Mouse (Mus musculus) liver, embryonic 14.5 days (tissue): Measurements from ENCODE around the gene Chac1. TPM values are rescaled to one million over a fixed set of nuclear protein-coding genes. Genes with fewer than 3 reads are reported as not detected.

Experiments
- ATAC-seq: fragments of 200-750 bp; cut with Nextera tagmentation; 2 replicates; pipeline ENCODE4 v1.8.0; 2017; ENCODE audit warnings: moderate number of reproducible peaks, mild to moderate bottlenecking, moderate library complexity; ENCODE audit not compliant: insufficient read depth
- DNase-seq, 3 experiments: peaks; one replicate each; pipeline ENCODE4 v3.0.0-alpha.2; 2012 to 2013; ENCODE audit warnings: low read depth in 3 of 3, low spot score in 3 of 3
- H3K27ac ChIP-seq: fragments of 300-500 bp; sonication (generic); 2 replicates; pipeline ENCODE4 v1.5.1; 2014; ENCODE audit warnings: moderate library complexity, mild to moderate bottlenecking, control low read depth, inconsistent platforms
- H3K27me3 ChIP-seq: fragments of 300-500 bp; sonication (generic); 2 replicates; pipeline ENCODE4 v1.6.1; 2014; ENCODE audit warnings: mild to moderate bottlenecking, low read length, moderate library complexity; ENCODE audit not compliant: control insufficient read depth, insufficient read depth
- H3K36me3 ChIP-seq: fragments of 300-500 bp; sonication (generic); replicated peaks from 2 replicates; pipeline ENCODE4 v1.6.1; 2014; ENCODE audit warnings: low read depth; ENCODE audit not compliant: control insufficient read depth, insufficient read depth
- H3K4me1 ChIP-seq, 2 experiments: fragments of 200-500 bp in 1 of 2; fragments of 300-500 bp in 1 of 2; sonication (generic) in 1 of 2; replicated peaks; 2 replicates each; pipeline ENCODE4 v1.6.1; 2012 to 2014; ENCODE audit warnings: antibody characterized with exemption in 1 of 2, inconsistent platforms in 1 of 2, low read length in 1 of 2; ENCODE audit not compliant: control insufficient read depth in 2 of 2, insufficient read depth in 2 of 2
- H3K4me2 ChIP-seq: fragments of 300-500 bp; sonication (generic); 2 replicates; pipeline ENCODE4 v1.6.1; 2014; ENCODE audit warnings: low read depth, mild to moderate bottlenecking, control low read depth, moderate library complexity
- H3K4me3 ChIP-seq, 2 experiments: fragments of 200-500 bp in 1 of 2; fragments of 300-500 bp in 1 of 2; sonication (generic) in 1 of 2; 2 replicates each; pipeline ENCODE4 v1.5.1; 2012 to 2014; ENCODE audit warnings: low read depth in 2 of 2, low read length in 2 of 2, mild to moderate bottlenecking in 2 of 2, control low read depth in 1 of 2, inconsistent platforms in 1 of 2, moderate library complexity in 1 of 2; ENCODE audit not compliant: insufficient read depth in 1 of 2
- H3K9ac ChIP-seq: fragments of 300-500 bp; sonication (generic); replicated peaks from 2 replicates; pipeline ENCODE4 v1.6.1; 2014; ENCODE audit warnings: mild to moderate bottlenecking, control low read depth, moderate library complexity
- H3K9me3 ChIP-seq: fragments of 300-500 bp; sonication (generic); 2 replicates; pipeline ENCODE4 v1.6.1; 2016; ENCODE audit warnings: low read length, mixed read lengths; ENCODE audit not compliant: control insufficient read depth
- CTCF ChIP-seq: IDR thresholded peaks from 2 replicates; pipeline ENCODE4 v1.5.1; 2016; ENCODE audit warnings: antibody characterized with exemption, low read depth, control low read depth
- EP300 ChIP-seq: IDR thresholded peaks from 2 replicates; pipeline ENCODE4 v1.6.1; 2016; ENCODE audit warnings: antibody characterized with exemption, low read depth
- whole genome bisulfite sequencing: fragments of 180-500 bp; shearing (Covaris S2); extraction: QIAGEN DNeasy Blood & Tissue Kit; methylation state at CpG from one replicate; pipeline ENCODE4 v1.1.7; 2014; ENCODE audit not compliant: insufficient replicate concordance; 5-methylcytosine and 5-hydroxymethylcytosine counted together
- polyA plus RNA-seq, 2 experiments: library from polyadenylated mRNA; depleted of rRNA in 1 of 2; stranded (reverse) in 1 of 2; unstranded in 1 of 2; fragments of >200 nt; fragmentation: Nextera tagmentation in 1 of 2; extraction: Ambion mirVana in 1 of 2; gene quantifications; 2 replicates each; pipeline versions ENCODE4 v1.2.1 to v1.2.3; 2012 to 2014

Chac1 gene
- polyA plus RNA-seq, 2 experiments = 0.29 to 1.2 TPM

DNA sequence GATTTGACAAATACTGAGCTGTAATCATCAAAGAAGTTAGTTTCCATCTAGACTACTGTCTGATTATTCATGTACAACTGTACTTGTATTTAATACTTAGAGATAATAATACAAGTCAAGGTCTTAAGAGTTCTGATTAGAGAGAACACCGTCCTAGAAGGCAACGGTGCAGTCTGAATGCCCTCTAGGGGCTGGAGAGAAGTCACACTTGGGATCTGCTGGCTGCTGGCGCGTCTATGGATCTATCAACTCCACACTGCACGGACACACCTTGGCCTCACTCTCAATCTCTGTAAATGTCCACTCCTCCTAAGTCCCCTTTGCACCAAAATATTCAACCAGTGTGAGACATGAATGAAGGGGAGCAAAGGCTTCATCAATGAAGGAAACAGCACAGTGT lies 47.2 kb downstream of the Chac1 start:
- H3K4me2 ChIP-seq = no peak overlapping the region
- no peak overlapping the region for H3K27ac ChIP-seq
- no peaks in the 10 kb centered on the region for H3K27me3 ChIP-seq
- no peaks in the 10 kb centered on the region for H3K4me1 ChIP-seq
- H3K9ac ChIP-seq = no peak overlapping the region
- H3K9me3 ChIP-seq = no peaks in the 10 kb centered on the region
- peaks cover 12% of the 10 kb centered on the region for H3K36me3 ChIP-seq
- no peak overlapping the region for H3K4me3 ChIP-seq
- 83% methylated on average over 5 of the region's 5 CpGs for WGBS
- ATAC-seq = no peak
- no peak for DNase-seq
- no peak for TF ChIP-seq EP300
- TF ChIP-seq CTCF = no peak

- H3K27ac ChIP-seq = no peak overlapping the region
- H3K4me2 ChIP-seq = no peak overlapping the region
- H3K4me1 ChIP-seq = no peaks in the 10 kb centered on the region
- DNase-seq = no peak
- ATAC-seq = no peak
- H3K9ac ChIP-seq = no peak overlapping the region
- no peaks in the 10 kb centered on the region for H3K9me3 ChIP-seq
- no peak for TF ChIP-seq EP300
- no peak for TF ChIP-seq CTCF
- no peaks in the 10 kb centered on the region for H3K27me3 ChIP-seq
- no peak overlapping the region for H3K4me3 ChIP-seq
- WGBS = 77% methylated on average over 1 of the region's 1 CpGs
- peaks cover 12% of the 10 kb centered on the region for H3K36me3 ChIP-seq
Observed at GRCm38 (mm10) chr2:119398665-119399064, 47.6 kb downstream of the Chac1 start.

GRCm38 (mm10) chr2:119399313-119399712 lies 48.3 kb downstream of the Chac1 start:
- no peaks in the 10 kb centered on the region for H3K4me1 ChIP-seq
- DNase-seq (no peak), ATAC-seq (no peak)
- no peak overlapping the region for H3K9ac ChIP-seq
- H3K4me2 ChIP-seq = no peak overlapping the region
- no peaks in the 10 kb centered on the region for H3K9me3 ChIP-seq
- no peak for TF ChIP-seq CTCF
- no peak for TF ChIP-seq EP300
- peaks cover 12% of the 10 kb centered on the region for H3K36me3 ChIP-seq
- no peaks in the 10 kb centered on the region for H3K27me3 ChIP-seq
- H3K27ac ChIP-seq = no peak overlapping the region
- no peak overlapping the region for H3K4me3 ChIP-seq

Other genes with a start within 250 kb of the Chac1 start
- gene Rad51, start 238.4 kb upstream of the Chac1 start, polyA plus RNA-seq (2012; rRNA removed) = 20.4 and 28.7 TPM in 2 replicates
- gene Rad51, start 238.4 kb upstream of the Chac1 start, polyA plus RNA-seq (2014; fragmentation: Nextera tagmentation; extraction: Ambion mirVana) = 33.9 and 35.7 TPM in 2 replicates
- gene Rmdn3, start 194.2 kb upstream of the Chac1 start, polyA plus RNA-seq (2012; rRNA removed) = 15.0 and 22.8 TPM in 2 replicates
- 42.2 and 47.6 TPM in 2 replicates for gene Rmdn3, start 194.2 kb upstream of the Chac1 start, polyA plus RNA-seq (2014; fragmentation: Nextera tagmentation; extraction: Ambion mirVana)
- gene Gchfr, start 183.5 kb upstream of the Chac1 start, polyA plus RNA-seq (2012; rRNA removed) = 35.4 and 59.7 TPM in 2 replicates
- gene Gchfr, start 183.5 kb upstream of the Chac1 start, polyA plus RNA-seq (2014; fragmentation: Nextera tagmentation; extraction: Ambion mirVana) = 75.9 and 80.3 TPM in 2 replicates
- gene Gm14137, start 176.7 kb upstream of the Chac1 start, polyA plus RNA-seq (2012; rRNA removed) = not detected in 2 replicates
- gene Gm14137, start 176.7 kb upstream of the Chac1 start, polyA plus RNA-seq (2014; fragmentation: Nextera tagmentation; extraction: Ambion mirVana) = 0.05 TPM in 1 of 2 replicates, not detected in the other
- 19.4 and 20.5 TPM in 2 replicates for gene Zfyve19, start 142.6 kb upstream of the Chac1 start, polyA plus RNA-seq (2012; rRNA removed)
- 16.4 and 18.2 TPM in 2 replicates for gene Zfyve19, start 142.6 kb upstream of the Chac1 start, polyA plus RNA-seq (2014; fragmentation: Nextera tagmentation; extraction: Ambion mirVana)
- 4.6 and 9.5 TPM in 2 replicates for gene Dnajc17, start 142.4 kb upstream of the Chac1 start, polyA plus RNA-seq (2012; rRNA removed)
- 5.4 and 6.9 TPM in 2 replicates for gene Dnajc17, start 142.4 kb upstream of the Chac1 start, polyA plus RNA-seq (2014; fragmentation: Nextera tagmentation; extraction: Ambion mirVana)
- not detected in 2 replicates for gene Ppp1r14d, start 121.3 kb upstream of the Chac1 start, polyA plus RNA-seq (2012; rRNA removed)
- not detected in 2 replicates for gene Ppp1r14d, start 121.3 kb upstream of the Chac1 start, polyA plus RNA-seq (2014; fragmentation: Nextera tagmentation; extraction: Ambion mirVana)
- 0.11 and 0.27 TPM in 2 replicates for gene Spint1, start 113.9 kb upstream of the Chac1 start, polyA plus RNA-seq (2012; rRNA removed)
- gene Spint1, start 113.9 kb upstream of the Chac1 start, polyA plus RNA-seq (2014; fragmentation: Nextera tagmentation; extraction: Ambion mirVana) = 0.11 and 0.13 TPM in 2 replicates
- 0.02 TPM in 1 of 2 replicates, not detected in the other for gene Rhov, start 80.0 kb upstream of the Chac1 start, polyA plus RNA-seq (2012; rRNA removed)
- gene Rhov, start 80.0 kb upstream of the Chac1 start, polyA plus RNA-seq (2014; fragmentation: Nextera tagmentation; extraction: Ambion mirVana) = not detected in 2 replicates
- 3.2 and 3.4 TPM in 2 replicates for gene Vps18, start 62.5 kb upstream of the Chac1 start, polyA plus RNA-seq (2012; rRNA removed)
- 3.2 and 3.5 TPM in 2 replicates for gene Vps18, start 62.5 kb upstream of the Chac1 start, polyA plus RNA-seq (2014; fragmentation: Nextera tagmentation; extraction: Ambion mirVana)
- 1.3 and 1.4 TPM in 2 replicates for gene Dll4, start 25.4 kb upstream of the Chac1 start, polyA plus RNA-seq (2012; rRNA removed)
- 0.83 and 0.86 TPM in 2 replicates for gene Dll4, start 25.4 kb upstream of the Chac1 start, polyA plus RNA-seq (2014; fragmentation: Nextera tagmentation; extraction: Ambion mirVana)
- gene Ino80, start 126.5 kb downstream of the Chac1 start, polyA plus RNA-seq (2012; rRNA removed) = 3.3 and 4.4 TPM in 2 replicates
- 1.8 and 2.0 TPM in 2 replicates for gene Ino80, start 126.5 kb downstream of the Chac1 start, polyA plus RNA-seq (2014; fragmentation: Nextera tagmentation; extraction: Ambion mirVana)
- gene Exd1, start 196.4 kb downstream of the Chac1 start, polyA plus RNA-seq (2012; rRNA removed) = 0.11 and 0.12 TPM in 2 replicates
- gene Exd1, start 196.4 kb downstream of the Chac1 start, polyA plus RNA-seq (2014; fragmentation: Nextera tagmentation; extraction: Ambion mirVana) = 0.14 and 0.15 TPM in 2 replicates
- gene Chp1, start 196.5 kb downstream of the Chac1 start, polyA plus RNA-seq (2012; rRNA removed) = 28.1 and 31.3 TPM in 2 replicates
- 47.5 and 49.3 TPM in 2 replicates for gene Chp1, start 196.5 kb downstream of the Chac1 start, polyA plus RNA-seq (2014; fragmentation: Nextera tagmentation; extraction: Ambion mirVana)